Mouse (Mus musculus): ENCODE measurements around the gene Ddhd1. TPM values are rescaled to one million over a fixed set of nuclear protein-coding genes. Genes with fewer than 3 reads are reported as not detected.

Gene Ddhd1
- total and polyA plus RNA-seq, 3 experiments = 7.8 to 18.4 (median 12.7) TPM

DNA sequence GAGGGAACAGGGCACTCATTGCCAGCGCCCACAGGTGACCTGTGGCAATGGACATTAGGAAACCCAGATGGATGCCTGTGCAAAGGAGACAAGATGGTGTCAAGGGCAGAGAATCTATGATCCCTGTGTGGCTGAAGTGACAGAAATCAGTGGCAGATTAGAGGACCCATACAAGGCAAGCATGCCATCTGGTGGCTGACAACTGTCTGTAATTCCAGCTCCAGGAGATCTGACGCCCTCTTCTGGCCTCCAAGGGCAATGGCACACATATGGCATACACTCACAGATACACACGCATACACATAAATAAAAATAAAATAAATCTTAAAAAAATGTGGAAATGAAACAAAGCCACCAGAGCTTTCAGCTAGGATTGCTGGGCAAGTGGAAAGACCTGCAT is 109.8 kb downstream of the Ddhd1 start:
- Histone ChIP-seq H3K9me3 (replicated peaks; ENCODE audit: low read length) (peaks cover 2% of the 10 kb centered on the region), H3K27ac (ENCODE audit: insufficient read depth, low read depth) (no peak overlapping the region), H3K27me3 (replicated peaks) (no peaks in the 10 kb centered on the region), H3K4me1 (ENCODE audit: control insufficient read depth in 1 of 2, insufficient read depth in 2 of 2) (peaks cover 10 to 11% of the 10 kb centered on the region in 2 experiments), H3K79me2 (replicated peaks; ENCODE audit: control insufficient read depth, extremely low read depth, insufficient read depth, poor library complexity, severe bottlenecking) (no peaks in the 10 kb centered on the region), H3K4me3 (replicated peaks in 1 of 3; ENCODE audit: low read depth in 2 of 3, low read length in 2 of 3, poor library complexity in 1 of 3) (no peak overlapping the region), H3K36me3 (replicated peaks in 1 of 2; ENCODE audit: control insufficient read depth in 1 of 2, insufficient read depth in 1 of 2, low read length in 1 of 2) (peaks cover 0 to 2% of the 10 kb centered on the region in 2 experiments), H3K9ac (ENCODE audit: insufficient read depth, low read depth) (no peak overlapping the region), H3K4me2 (ENCODE audit: insufficient read depth, low read depth, poor library complexity, severe bottlenecking) (no peak overlapping the region)
- in situ Hi-C loops (cut with MboI; ENCODE audit: low pct_ligation_motif_present, low pct_unique_long_range_greater_than_20kb, low sequenced_read_pairs) (no loop called here), dilution Hi-C loops (cut with MboI; ENCODE audit: extremely low pct_ligation_motif_present, extremely low pct_unique_long_range_greater_than_20kb, low sequenced_read_pairs) (no loop called here)
- DNase-seq (ENCODE audit: extremely low read depth) = no peak
- TF ChIP-seq MAFK (IDR thresholded peaks at IDR 0.05; ENCODE audit: insufficient replicate concordance, low read length) (no peak), CTCF (conservative IDR thresholded peaks at IDR 0.05 in 1 of 2, IDR thresholded peaks at IDR 0.05 in 1 of 2; ENCODE audit: low read depth in 2 of 2, low read length in 2 of 2) (peak; percentile 7 to 74; a peak in 2 of 4 replicates)

DNA sequence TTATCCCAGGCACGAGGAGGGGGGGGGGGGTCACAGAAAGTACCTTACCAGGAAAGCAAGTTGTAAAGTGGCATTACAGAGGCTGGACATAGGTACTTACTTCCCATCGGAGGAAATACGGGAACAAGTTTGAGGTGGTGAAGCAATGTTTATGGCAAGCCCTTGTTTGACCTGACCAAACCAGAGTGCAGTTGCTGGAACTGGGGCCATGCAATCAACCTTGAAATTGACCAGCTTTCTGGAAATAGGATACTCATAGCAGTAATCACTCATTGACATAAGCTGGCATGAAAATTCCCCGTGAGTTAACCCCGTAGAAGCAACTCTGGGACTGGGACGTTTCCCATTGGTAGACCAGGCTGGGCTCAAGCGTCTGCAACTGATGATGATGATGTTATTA is 113.0 kb downstream of the Ddhd1 start:
- Histone ChIP-seq H3K79me2 (replicated peaks; ENCODE audit: control insufficient read depth, extremely low read depth, insufficient read depth, poor library complexity, severe bottlenecking) (no peaks in the 10 kb centered on the region), H3K27me3 (replicated peaks) (no peaks in the 10 kb centered on the region), H3K4me3 (replicated peaks in 1 of 3; ENCODE audit: low read depth in 2 of 3, low read length in 2 of 3, poor library complexity in 1 of 3) (no peak overlapping the region), H3K4me2 (ENCODE audit: insufficient read depth, low read depth, poor library complexity, severe bottlenecking) (no peak overlapping the region), H3K4me1 (ENCODE audit: control insufficient read depth in 1 of 2, insufficient read depth in 2 of 2) (peaks cover 2 to 3% of the 10 kb centered on the region in 2 experiments; a peak in 2 of 4 replicates), H3K36me3 (replicated peaks in 1 of 2; ENCODE audit: control insufficient read depth in 1 of 2, insufficient read depth in 1 of 2, low read length in 1 of 2) (no peaks in the 10 kb centered on the region), H3K9ac (ENCODE audit: insufficient read depth, low read depth) (no peak overlapping the region), H3K9me3 (replicated peaks; ENCODE audit: low read length) (no peaks in the 10 kb centered on the region), H3K27ac (ENCODE audit: insufficient read depth, low read depth) (no peak overlapping the region)
- no peak for DNase-seq (ENCODE audit: extremely low read depth)
- in situ Hi-C loops (cut with MboI; ENCODE audit: low pct_ligation_motif_present, low pct_unique_long_range_greater_than_20kb, low sequenced_read_pairs) = no loop called here
- TF ChIP-seq USF1 (IDR thresholded peaks at IDR 0.05; ENCODE audit: low read depth, low read length) = no peak
- no peak for TF ChIP-seq POLR2A (IDR thresholded peaks at IDR 0.05; ENCODE audit: low read depth, low read length)
- TF ChIP-seq BHLHE40 (IDR thresholded peaks at IDR 0.05; ENCODE audit: low read depth, low read length) = no peak
- dilution Hi-C loops (cut with MboI; ENCODE audit: extremely low pct_ligation_motif_present, extremely low pct_unique_long_range_greater_than_20kb, low sequenced_read_pairs) = no loop called here

GRCm38 (mm10) chr14:45544026-45544425 is 113.9 kb downstream of the Ddhd1 start:
- H3K4me2 ChIP-seq (ENCODE audit: insufficient read depth, low read depth, poor library complexity, severe bottlenecking) = no peak overlapping the region
- no peaks in the 10 kb centered on the region for H3K9me3 ChIP-seq (replicated peaks; ENCODE audit: low read length)
- peaks cover 3 to 4% of the 10 kb centered on the region in 2 experiments; a peak in 2 of 4 replicates for H3K4me1 ChIP-seq (ENCODE audit: control insufficient read depth in 1 of 2, insufficient read depth in 2 of 2)
- no peaks in the 10 kb centered on the region for H3K27me3 ChIP-seq (replicated peaks)
- no peaks in the 10 kb centered on the region for H3K36me3 ChIP-seq (replicated peaks in 1 of 2; ENCODE audit: control insufficient read depth in 1 of 2, insufficient read depth in 1 of 2, low read length in 1 of 2)
- H3K4me3 ChIP-seq (replicated peaks in 1 of 3; ENCODE audit: low read depth in 2 of 3, low read length in 2 of 3, poor library complexity in 1 of 3) = no peak overlapping the region
- in situ Hi-C loops (cut with MboI; ENCODE audit: low pct_ligation_motif_present, low pct_unique_long_range_greater_than_20kb, low sequenced_read_pairs) = no loop called here
- no peak overlapping the region for H3K27ac ChIP-seq (ENCODE audit: insufficient read depth, low read depth)
- no peak overlapping the region for H3K9ac ChIP-seq (ENCODE audit: insufficient read depth, low read depth)
- DNase-seq (ENCODE audit: extremely low read depth) = no peak
- H3K79me2 ChIP-seq (replicated peaks; ENCODE audit: control insufficient read depth, extremely low read depth, insufficient read depth, poor library complexity, severe bottlenecking) = no peaks in the 10 kb centered on the region
- no peak for TF ChIP-seq MAFK (IDR thresholded peaks at IDR 0.05; ENCODE audit: insufficient replicate concordance, low read length)
- no peak for TF ChIP-seq ZMIZ1 (IDR thresholded peaks at IDR 0.05; ENCODE audit: low read depth, low read length)
- TF ChIP-seq ZNF384 (IDR thresholded peaks at IDR 0.05; ENCODE audit: low read depth, low read length) = no peak
- no peak for TF ChIP-seq IRF4 (IDR thresholded peaks at IDR 0.05; ENCODE audit: low read depth, low read length)
- no peak for TF ChIP-seq USF1 (IDR thresholded peaks at IDR 0.05; ENCODE audit: low read depth, low read length)
- no peak for TF ChIP-seq JUND (conservative IDR thresholded peaks at IDR 0.05; ENCODE audit: low read depth, low read length)
- no peak for TF ChIP-seq ETS1 (conservative IDR thresholded peaks at IDR 0.05; ENCODE audit: low read depth, low read length)
- no peak for TF ChIP-seq MYC (IDR thresholded peaks at IDR 0.05; ENCODE audit: low read depth, low read length)
- TF ChIP-seq MXI1 (IDR thresholded peaks at IDR 0.05; ENCODE audit: low read depth, low read length) = no peak
- dilution Hi-C loops (cut with MboI; ENCODE audit: extremely low pct_ligation_motif_present, extremely low pct_unique_long_range_greater_than_20kb, low sequenced_read_pairs) = no loop called here

Data from CH12.LX (cell line).